Mouse (Mus musculus): ENCODE data around the gene Gm5136. TPM values are rescaled to one million over a fixed set of nuclear protein-coding genes. Genes with fewer than 3 reads are reported as not detected.

Gm5136 gene
- total RNA-seq, 1 experiment: 0.31 TPM

- H3K9me3 ChIP-seq (ENCODE audit: control insufficient read depth, insufficient read depth, low read depth, low read length): no peaks in the 10 kb centered on the region
- no peak for TF ChIP-seq CHD2 (IDR thresholded peaks at IDR 0.05; ENCODE audit: low read depth, low read length)
- no peaks in the 10 kb centered on the region for H3K36me3 ChIP-seq (ENCODE audit: control insufficient read depth, insufficient read depth, low read length, poor library complexity, severe bottlenecking)
- H3K27ac ChIP-seq (ENCODE audit: insufficient read depth, low read depth, low read length, poor library complexity, severe bottlenecking): no peak overlapping the region
- no peak for DNase-seq (ENCODE audit: low read depth, low spot score)
- no peak overlapping the region for H3K9ac ChIP-seq (ENCODE audit: insufficient read depth, low read depth, low read length, poor library complexity, severe bottlenecking)
- no peak overlapping the region for H3K4me3 ChIP-seq (ENCODE audit: insufficient read depth in 1 of 2, low read depth in 1 of 2, low read length in 2 of 2, poor library complexity in 1 of 2, severe bottlenecking in 1 of 2)
- in situ Hi-C loops (cut with MboI; ENCODE audit: low sequenced_read_pairs in 2 of 2, unreplicated experiment in 2 of 2): no loop called here
- no peaks in the 10 kb centered on the region for H3K4me1 ChIP-seq (ENCODE audit: control insufficient read depth in 2 of 2, insufficient read depth in 2 of 2, low read length in 2 of 2, poor library complexity in 1 of 2)
Measured at GRCm38 (mm10) chr10:108656898-108657297, 43.1 kb downstream of the Gm5136 start.

- TF ChIP-seq CHD2 (IDR thresholded peaks at IDR 0.05; ENCODE audit: low read depth, low read length) (no peak), MAFK (IDR thresholded peaks at IDR 0.05; ENCODE audit: insufficient read depth, low read depth, low read length) (no peak), ZC3H11A (IDR thresholded peaks at IDR 0.05; ENCODE audit: borderline replicate concordance, low read depth, low read length) (no peak), HCFC1 (IDR thresholded peaks at IDR 0.05; ENCODE audit: borderline replicate concordance, insufficient read depth, low read length) (no peak), ZNF384 (IDR thresholded peaks at IDR 0.05; ENCODE audit: low read depth, low read length) (no peak)
- H3K27ac ChIP-seq (ENCODE audit: insufficient read depth, low read depth, low read length, poor library complexity, severe bottlenecking): no peak overlapping the region
- H3K4me1 ChIP-seq (ENCODE audit: control insufficient read depth in 2 of 2, insufficient read depth in 2 of 2, low read length in 2 of 2, poor library complexity in 1 of 2): no peaks in the 10 kb centered on the region
- no peak overlapping the region for H3K9ac ChIP-seq (ENCODE audit: insufficient read depth, low read depth, low read length, poor library complexity, severe bottlenecking)
- H3K9me3 ChIP-seq (ENCODE audit: control insufficient read depth, insufficient read depth, low read depth, low read length): no peaks in the 10 kb centered on the region
- in situ Hi-C loops (cut with MboI; ENCODE audit: low sequenced_read_pairs in 2 of 2, unreplicated experiment in 2 of 2): no loop called here
- DNase-seq (ENCODE audit: low read depth, low spot score): no peak
- no peak overlapping the region for H3K4me3 ChIP-seq (ENCODE audit: insufficient read depth in 1 of 2, low read depth in 1 of 2, low read length in 2 of 2, poor library complexity in 1 of 2, severe bottlenecking in 1 of 2)
- H3K36me3 ChIP-seq (ENCODE audit: control insufficient read depth, insufficient read depth, low read length, poor library complexity, severe bottlenecking): no peaks in the 10 kb centered on the region
Measured at GRCm38 (mm10) chr10:108655074-108655473, 44.9 kb downstream of the Gm5136 start.

- Histone ChIP-seq H3K9ac (ENCODE audit: insufficient read depth, low read depth, low read length, poor library complexity, severe bottlenecking) (no peak overlapping the region), H3K36me3 (ENCODE audit: control insufficient read depth, insufficient read depth, low read length, poor library complexity, severe bottlenecking) (no peaks in the 10 kb centered on the region), H3K4me1 (ENCODE audit: control insufficient read depth in 2 of 2, insufficient read depth in 2 of 2, low read length in 2 of 2, poor library complexity in 1 of 2) (no peaks in the 10 kb centered on the region), H3K4me3 (ENCODE audit: insufficient read depth in 1 of 2, low read depth in 1 of 2, low read length in 2 of 2, poor library complexity in 1 of 2, severe bottlenecking in 1 of 2) (no peak overlapping the region), H3K27ac (ENCODE audit: insufficient read depth, low read depth, low read length, poor library complexity, severe bottlenecking) (no peak overlapping the region), H3K9me3 (ENCODE audit: control insufficient read depth, insufficient read depth, low read depth, low read length) (no peaks in the 10 kb centered on the region)
- TF ChIP-seq HCFC1 (IDR thresholded peaks at IDR 0.05; ENCODE audit: borderline replicate concordance, insufficient read depth, low read length): no peak
- no peak for TF ChIP-seq ZC3H11A (IDR thresholded peaks at IDR 0.05; ENCODE audit: borderline replicate concordance, low read depth, low read length)
- TF ChIP-seq MAFK (IDR thresholded peaks at IDR 0.05; ENCODE audit: insufficient read depth, low read depth, low read length): no peak
- no peak for TF ChIP-seq ZNF384 (IDR thresholded peaks at IDR 0.05; ENCODE audit: low read depth, low read length)
- TF ChIP-seq CHD2 (IDR thresholded peaks at IDR 0.05; ENCODE audit: low read depth, low read length): no peak
- no peak for DNase-seq (ENCODE audit: low read depth, low spot score)
- in situ Hi-C loops (cut with MboI; ENCODE audit: low sequenced_read_pairs in 2 of 2, unreplicated experiment in 2 of 2): no loop called here
Measured at GRCm38 (mm10) chr10:108652831-108653230, 47.1 kb downstream of the Gm5136 start.

GRCm38 (mm10) chr10:108652066-108652465 lies 47.9 kb downstream of the Gm5136 start:
- in situ Hi-C loops (cut with MboI; ENCODE audit: low sequenced_read_pairs in 2 of 2, unreplicated experiment in 2 of 2): no loop called here
- Histone ChIP-seq H3K4me1 (ENCODE audit: control insufficient read depth in 2 of 2, insufficient read depth in 2 of 2, low read length in 2 of 2, poor library complexity in 1 of 2) (no peaks in the 10 kb centered on the region), H3K4me3 (ENCODE audit: insufficient read depth in 1 of 2, low read depth in 1 of 2, low read length in 2 of 2, poor library complexity in 1 of 2, severe bottlenecking in 1 of 2) (no peak overlapping the region), H3K9ac (ENCODE audit: insufficient read depth, low read depth, low read length, poor library complexity, severe bottlenecking) (no peak overlapping the region), H3K36me3 (ENCODE audit: control insufficient read depth, insufficient read depth, low read length, poor library complexity, severe bottlenecking) (no peaks in the 10 kb centered on the region), H3K9me3 (ENCODE audit: control insufficient read depth, insufficient read depth, low read depth, low read length) (no peaks in the 10 kb centered on the region), H3K27ac (ENCODE audit: insufficient read depth, low read depth, low read length, poor library complexity, severe bottlenecking) (no peak overlapping the region)
- TF ChIP-seq ZC3H11A (IDR thresholded peaks at IDR 0.05; ENCODE audit: borderline replicate concordance, low read depth, low read length): no peak
- TF ChIP-seq ZNF384 (IDR thresholded peaks at IDR 0.05; ENCODE audit: low read depth, low read length): no peak
- no peak for TF ChIP-seq MAFK (IDR thresholded peaks at IDR 0.05; ENCODE audit: insufficient read depth, low read depth, low read length)
- TF ChIP-seq HCFC1 (IDR thresholded peaks at IDR 0.05; ENCODE audit: borderline replicate concordance, insufficient read depth, low read length): no peak
- TF ChIP-seq CHD2 (IDR thresholded peaks at IDR 0.05; ENCODE audit: low read depth, low read length): no peak
- no peak for DNase-seq (ENCODE audit: low read depth, low spot score)

GRCm38 (mm10) chr10:108649174-108649573 lies 50.8 kb downstream of the Gm5136 start:
- Histone ChIP-seq H3K36me3 (ENCODE audit: control insufficient read depth, insufficient read depth, low read length, poor library complexity, severe bottlenecking) (no peaks in the 10 kb centered on the region), H3K27ac (ENCODE audit: insufficient read depth, low read depth, low read length, poor library complexity, severe bottlenecking) (no peak overlapping the region), H3K9me3 (ENCODE audit: control insufficient read depth, insufficient read depth, low read depth, low read length) (no peaks in the 10 kb centered on the region), H3K9ac (ENCODE audit: insufficient read depth, low read depth, low read length, poor library complexity, severe bottlenecking) (no peak overlapping the region), H3K4me1 (ENCODE audit: control insufficient read depth in 2 of 2, insufficient read depth in 2 of 2, low read length in 2 of 2, poor library complexity in 1 of 2) (no peaks in the 10 kb centered on the region), H3K4me3 (ENCODE audit: insufficient read depth in 1 of 2, low read depth in 1 of 2, low read length in 2 of 2, poor library complexity in 1 of 2, severe bottlenecking in 1 of 2) (no peak overlapping the region)
- in situ Hi-C loops (cut with MboI; ENCODE audit: low sequenced_read_pairs in 2 of 2, unreplicated experiment in 2 of 2): no loop called here
- TF ChIP-seq MAFK (IDR thresholded peaks at IDR 0.05; ENCODE audit: insufficient read depth, low read depth, low read length): no peak
- no peak for TF ChIP-seq HCFC1 (IDR thresholded peaks at IDR 0.05; ENCODE audit: borderline replicate concordance, insufficient read depth, low read length)
- no peak for TF ChIP-seq ZC3H11A (IDR thresholded peaks at IDR 0.05; ENCODE audit: borderline replicate concordance, low read depth, low read length)
- no peak for DNase-seq (ENCODE audit: low read depth, low spot score)
